Mouse (Mus musculus) thymus, adult 2 months (tissue): ENCODE measurements around the gene Ebf1. TPM values are rescaled to one million over a fixed set of nuclear protein-coding genes. Genes with fewer than 3 reads are reported as not detected.

Experiments used
- DNase-seq: peaks from one replicate; pipeline ENCODE4 v3.0.0; 2021
- H3K27ac ChIP-seq: fragments of 200-500 bp; 2 replicates; pipeline ENCODE4 v1.5.1; 2012; ENCODE audit warnings: low read length, control low read depth; ENCODE audit not compliant: control insufficient read depth, insufficient read depth
- H3K27me3 ChIP-seq: fragments of 200-500 bp; 2 replicates; pipeline ENCODE4 v1.6.1; 2012; ENCODE audit warnings: mild to moderate bottlenecking, low read length, moderate library complexity, mixed read lengths; ENCODE audit not compliant: control insufficient read depth, insufficient read depth
- H3K36me3 ChIP-seq: fragments of 200-500 bp; 2 replicates; pipeline ENCODE4 v1.6.1; 2012; ENCODE audit warnings: mild to moderate bottlenecking, low read length, moderate library complexity; ENCODE audit not compliant: control insufficient read depth, insufficient read depth
- H3K4me1 ChIP-seq: fragments of 200-500 bp; replicated peaks from 2 replicates; pipeline ENCODE4 v1.6.1; 2012; ENCODE audit warnings: low read length; ENCODE audit not compliant: control insufficient read depth, insufficient read depth
- H3K4me3 ChIP-seq: fragments of 200-500 bp; 2 replicates; pipeline ENCODE4 v1.5.1; 2012; ENCODE audit warnings: mild to moderate bottlenecking, low read length, control low read depth, moderate library complexity; ENCODE audit not compliant: control insufficient read depth, insufficient read depth
- CTCF ChIP-seq: fragments of 200-500 bp; IDR thresholded peaks from 2 replicates; pipeline ENCODE4 v1.5.1; 2012; ENCODE audit warnings: mild to moderate bottlenecking, control low read depth, low read length, moderate library complexity, borderline replicate concordance; ENCODE audit not compliant: control insufficient read depth, poor library complexity, insufficient read depth; ENCODE audit errors: extremely low read depth
- POLR2A ChIP-seq: fragments of 200-500 bp; IDR thresholded peaks from 2 replicates; pipeline ENCODE4 v1.6.1; 2012; ENCODE audit warnings: mild to moderate bottlenecking, low read length, control low read depth, moderate library complexity; ENCODE audit not compliant: control insufficient read depth, poor library complexity, insufficient read depth; ENCODE audit errors: extremely low read depth
- WGBS: fragments of 180-500 bp; shearing (Covaris S2); methylation state at CpG from one replicate; pipeline ENCODE4 v1.1.7; 2018; 5-methylcytosine and 5-hydroxymethylcytosine counted together
- polyA plus RNA-seq: library from polyadenylated mRNA; depleted of rRNA; stranded (reverse); fragments of >200 nt; gene quantifications from 2 replicates; pipeline ENCODE4 v1.2.3, GENCODE M21; 2012

Gene Ebf1
- polyA plus RNA-seq, 1 experiment: 4.4 TPM

- Histone ChIP-seq H3K4me3 (no peak overlapping the region), H3K27ac (no peak overlapping the region), H3K4me1 (no peaks in the 10 kb centered on the region), H3K36me3 (no peaks in the 10 kb centered on the region), H3K27me3 (no peaks in the 10 kb centered on the region)
- DNase-seq: no peak
- TF ChIP-seq CTCF: no peak
- 90% methylated on average over 5 of the region's 5 CpGs for WGBS
These were observed 44.8 kb downstream of the Ebf1 start for GRCm38 (mm10) chr11:44661875-44662274.

DNA sequence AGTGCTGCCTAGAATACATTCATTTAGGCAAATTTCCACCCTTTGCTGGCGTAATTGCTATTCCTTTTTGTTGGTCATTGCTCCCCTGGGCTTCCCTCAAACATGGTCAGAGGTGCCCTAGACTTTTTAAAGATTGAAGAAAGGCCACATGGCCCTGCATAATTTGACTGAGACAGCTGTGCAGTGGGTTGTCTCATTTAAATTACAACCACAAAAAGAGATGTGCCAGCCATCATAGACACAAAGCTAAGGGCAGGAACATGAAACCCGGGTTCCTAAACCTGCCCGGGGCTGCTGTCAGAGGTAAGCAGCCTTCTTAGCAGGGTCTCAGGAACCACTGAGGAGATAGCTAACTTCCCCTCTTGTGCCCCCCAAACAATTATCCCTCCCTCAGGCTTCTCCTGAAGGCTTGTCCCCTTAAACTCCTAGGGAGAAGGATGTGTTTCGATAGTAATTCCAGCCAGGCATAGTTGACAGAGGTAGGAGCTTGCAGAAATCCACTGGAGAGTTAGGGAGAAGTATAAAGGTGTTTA, 46.6 kb downstream of the Ebf1 start:
- H3K4me3 ChIP-seq: no peak overlapping the region
- 77% methylated on average over 4 of the region's 4 CpGs for WGBS
- H3K4me1 ChIP-seq: no peaks in the 10 kb centered on the region
- H3K27ac ChIP-seq: no peak overlapping the region
- TF ChIP-seq POLR2A (no peak), CTCF (no peak)
- DNase-seq: no peak
- no peaks in the 10 kb centered on the region for H3K27me3 ChIP-seq
- no peaks in the 10 kb centered on the region for H3K36me3 ChIP-seq

GRCm38 (mm10) chr11:44665156-44665682, 48.1 kb downstream of the Ebf1 start:
- H3K27ac ChIP-seq: no peak overlapping the region
- TF ChIP-seq CTCF: no peak
- no peak for TF ChIP-seq POLR2A
- 22% methylated on average over 18 of the region's 18 CpGs for WGBS
- no peak overlapping the region for H3K4me3 ChIP-seq
- no peaks in the 10 kb centered on the region for H3K4me1 ChIP-seq
- no peak for DNase-seq
- H3K27me3 ChIP-seq: no peaks in the 10 kb centered on the region
- H3K36me3 ChIP-seq: no peaks in the 10 kb centered on the region

DNA sequence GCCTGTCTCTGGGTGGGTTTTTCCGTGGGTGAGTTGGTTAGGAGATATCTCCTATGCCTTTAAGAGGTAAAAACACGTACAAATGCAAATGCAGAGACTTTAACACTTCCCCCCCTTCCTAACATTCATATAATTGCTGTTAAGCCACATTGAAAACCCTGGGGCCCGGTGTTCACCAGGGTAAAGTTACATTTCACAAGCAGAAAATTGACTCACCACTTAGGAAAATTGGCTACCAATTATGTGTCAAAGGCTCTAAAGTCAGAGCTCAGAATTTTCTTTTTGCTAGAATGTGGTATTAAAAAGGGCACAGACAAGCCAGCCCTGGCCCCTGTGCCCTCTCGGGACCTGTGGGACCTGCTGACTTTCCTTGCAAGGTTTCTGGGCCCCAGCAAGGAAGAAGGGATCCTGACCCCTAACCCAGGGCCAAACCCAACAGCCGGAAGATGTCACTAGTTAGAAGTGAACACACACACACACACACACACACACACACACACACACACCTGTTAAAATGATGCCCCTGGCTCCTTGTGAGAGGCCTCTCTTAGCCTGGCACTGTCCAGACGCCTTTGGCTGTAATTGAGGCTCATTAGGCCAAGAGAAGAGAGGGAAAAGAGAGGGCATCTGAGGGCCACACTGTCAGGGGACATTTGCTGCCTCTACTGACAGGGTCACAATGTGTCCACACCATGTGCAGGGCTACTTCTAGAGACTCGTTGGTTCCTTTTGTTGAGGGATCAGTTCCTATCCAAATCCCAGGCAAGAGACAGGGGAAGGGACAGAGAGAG, 48.8 kb downstream of the Ebf1 start:
- 78% methylated on average over 7 of the region's 7 CpGs for WGBS
- Histone ChIP-seq H3K4me3 (no peak overlapping the region), H3K36me3 (no peaks in the 10 kb centered on the region), H3K27me3 (no peaks in the 10 kb centered on the region), H3K27ac (no peak overlapping the region), H3K4me1 (no peaks in the 10 kb centered on the region)
- TF ChIP-seq CTCF (no peak), POLR2A (no peak)
- DNase-seq: no peak

- 85% methylated on average over 4 of the region's 4 CpGs for WGBS
- TF ChIP-seq POLR2A: no peak
- no peak overlapping the region for H3K27ac ChIP-seq
- no peaks in the 10 kb centered on the region for H3K4me1 ChIP-seq
- DNase-seq: no peak
- no peaks in the 10 kb centered on the region for H3K27me3 ChIP-seq
- no peaks in the 10 kb centered on the region for H3K36me3 ChIP-seq
- no peak overlapping the region for H3K4me3 ChIP-seq
These were observed 49.6 kb downstream of the Ebf1 start for GRCm38 (mm10) chr11:44666741-44667140.

DNA sequence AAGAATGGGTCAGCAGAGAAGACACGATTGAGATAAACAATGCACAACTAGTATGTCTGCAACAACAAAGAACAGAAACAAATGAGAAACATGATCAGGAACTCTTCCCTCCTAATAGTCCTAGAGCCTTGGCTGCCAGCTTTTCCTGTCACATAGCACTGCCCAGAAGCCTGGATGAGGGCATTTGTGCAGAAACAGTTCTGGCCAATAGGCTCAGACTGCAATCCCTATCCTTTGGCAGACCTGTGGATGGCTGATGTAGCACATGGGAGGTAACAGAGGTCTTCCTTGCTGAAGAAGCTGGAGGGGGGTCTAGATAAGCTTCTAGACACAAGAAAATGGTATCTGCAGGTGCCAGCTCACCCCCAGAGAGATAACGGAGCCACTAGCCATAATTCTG, 64.2 kb downstream of the Ebf1 start:
- 89% methylated on average over 2 of the region's 2 CpGs for WGBS
- no peak for TF ChIP-seq CTCF
- TF ChIP-seq POLR2A: no peak

More for the DNA sequence above, 64.2 kb downstream of the Ebf1 start:
- no peak overlapping the region for H3K27ac ChIP-seq
- no peak for DNase-seq
- no peaks in the 10 kb centered on the region for H3K36me3 ChIP-seq
- H3K27me3 ChIP-seq: no peaks in the 10 kb centered on the region
- H3K4me3 ChIP-seq: no peak overlapping the region
- H3K4me1 ChIP-seq: no peaks in the 10 kb centered on the region; the same call in 1 of the 2 replicates
